Mouse (Mus musculus): ENCODE data around the gene Zfp143. TPM values are rescaled to one million over a fixed set of nuclear protein-coding genes. Genes with fewer than 3 reads are reported as not detected.
A peak's percentile ranks its signal among the peaks of the same experiment; 100 is the strongest.
"Not testable (repeated sequence)": the region's sequence is repeated elsewhere in the genome, so short reads cannot be mapped to it uniquely, and the experiment has no call there.

Zfp143 gene
- polyA plus RNA-seq, 1 experiment from 2014 or later = 21.6 TPM

DNA sequence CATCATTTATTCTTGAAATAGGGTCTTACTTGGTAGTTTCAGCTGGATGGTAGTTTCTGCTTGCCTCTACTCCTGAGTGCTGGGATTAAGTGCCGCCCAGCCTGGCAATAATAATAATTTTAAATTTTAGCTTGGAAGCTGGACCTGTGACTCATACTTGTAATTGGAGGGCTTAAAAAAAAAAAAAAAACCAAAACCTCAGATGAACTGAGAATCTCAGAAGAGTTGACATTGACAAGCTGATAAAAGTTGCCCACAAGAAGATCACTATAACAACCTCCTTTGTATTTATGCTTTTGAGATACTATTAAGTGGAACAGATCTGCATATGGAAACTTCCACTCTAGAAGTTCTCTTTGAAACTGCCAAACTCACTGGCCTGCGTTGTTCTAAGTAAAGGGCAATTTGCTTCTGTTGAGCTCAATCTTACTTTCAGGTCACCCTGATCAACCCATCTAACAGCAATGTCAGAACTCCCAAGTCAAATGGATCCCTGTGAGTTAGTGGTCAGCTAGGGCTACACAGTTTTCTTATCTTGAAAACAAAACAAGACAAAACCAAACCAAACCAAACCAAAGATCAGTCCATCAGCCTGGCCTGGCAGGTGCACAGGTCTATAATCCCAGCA is 59.3 kb downstream of the Zfp143 start:
- Histone ChIP-seq H3K27ac (no peak overlapping the region), H3K4me3 (replicated peaks) (no peak overlapping the region), H3K36me3 (no peaks in the 10 kb centered on the region), H3K4me1 (replicated peaks) (peaks cover 16% of the 10 kb centered on the region), H3K27me3 (no peaks in the 10 kb centered on the region), H3K9ac (replicated peaks) (no peak overlapping the region), H3K4me2 (no peak overlapping the region), H3K9me3 (no peaks in the 10 kb centered on the region)
- ATAC-seq (ENCODE audit: insufficient number of reproducible peaks, insufficient read depth, low FRiP score, low TSS enrichment, low read depth) = no peak
- 85% methylated on average over 2 of the region's 2 CpGs for WGBS

DNA sequence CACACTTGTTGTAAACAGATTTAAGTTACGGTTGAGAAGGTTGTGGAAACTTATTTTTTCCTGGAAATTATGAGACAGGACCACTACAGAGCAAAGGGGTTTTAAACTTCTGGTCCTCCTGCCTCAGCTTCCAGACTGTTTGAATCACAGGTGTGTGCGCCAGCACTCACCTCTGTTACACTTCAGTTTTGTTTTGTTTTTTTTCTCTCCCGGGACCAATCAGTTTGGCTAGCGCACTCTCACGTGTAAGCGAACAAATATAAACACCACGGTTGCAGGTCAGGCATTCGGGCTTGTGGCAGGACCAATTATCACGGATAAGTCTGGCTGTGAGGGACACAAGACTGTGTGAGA is 60.1 kb downstream of the Zfp143 start:
- peaks cover 1% of the 10 kb centered on the region; the same call in 1 of the 2 replicates for H3K36me3 ChIP-seq
- no peaks in the 10 kb centered on the region for H3K9me3 ChIP-seq
- peak overlapping the region; percentile 84 for H3K27ac ChIP-seq
- H3K4me2 ChIP-seq = peak overlapping the region; percentile 68
- under 1% methylated on average over 9 of the region's 9 CpGs for WGBS
- peaks cover 16% of the 10 kb centered on the region for H3K4me1 ChIP-seq (replicated peaks)
- H3K9ac ChIP-seq (replicated peaks) = peak overlapping the region; percentile 90
- no peaks in the 10 kb centered on the region for H3K27me3 ChIP-seq
- peak; percentile 8; the same call in 1 of the 2 replicates for ATAC-seq (ENCODE audit: insufficient number of reproducible peaks, insufficient read depth, low FRiP score, low TSS enrichment, low read depth)
- H3K4me3 ChIP-seq (replicated peaks) = peak overlapping the region; percentile 97

DNA sequence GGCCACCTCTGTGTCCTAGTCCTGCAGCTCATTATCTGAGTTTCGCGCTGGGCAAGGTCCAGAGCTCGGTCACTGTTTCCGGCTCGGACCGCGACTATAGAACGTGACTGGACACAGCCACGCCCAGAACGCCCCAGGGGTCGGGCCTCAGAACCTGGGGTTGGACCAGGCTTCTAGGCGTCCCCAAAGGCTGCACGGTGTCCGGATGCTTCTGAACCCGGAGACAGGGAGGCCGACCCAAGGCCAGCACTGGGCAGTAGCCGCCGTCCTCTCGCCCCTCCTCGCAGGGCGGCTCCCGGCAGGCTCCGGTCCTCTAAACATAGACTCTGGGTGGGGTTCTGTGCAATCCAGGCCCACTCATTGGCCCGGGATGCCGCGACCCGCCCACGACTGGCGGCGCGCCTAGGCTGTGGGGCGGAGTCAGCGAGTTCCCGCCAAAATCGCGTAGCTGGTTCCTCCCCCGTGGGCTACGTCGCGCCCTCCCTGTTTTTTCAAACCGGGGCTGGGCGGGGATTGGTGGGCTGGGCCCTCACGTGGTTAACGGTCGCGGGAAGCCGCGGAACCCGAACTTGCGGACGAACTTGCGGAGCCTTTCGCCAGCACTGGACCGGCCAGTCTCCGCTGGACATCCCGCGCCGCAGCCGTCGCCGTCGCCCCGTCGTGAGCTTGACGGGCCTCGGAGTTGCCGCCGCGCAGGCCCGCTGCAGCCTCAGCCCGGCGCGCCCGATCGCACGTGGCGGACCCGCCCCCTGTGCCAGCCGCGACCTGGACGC is 60.7 kb downstream of the Zfp143 start, which contains the start of gene Wee1:
TSS of gene Wee1 (plus strand) at position 531 of the 773 bp plus-strand sequence.
- Histone ChIP-seq H3K4me3 (replicated peaks) (peak within 1 kb of the TSS; percentile 97), H3K4me2 (peak within 1 kb of the TSS; percentile 68), H3K27ac (peak within 1 kb of the TSS; percentile 95), H3K36me3 (peaks cover 6% of the 10 kb centered on the region; the same call in 1 of the 2 replicates), H3K4me1 (replicated peaks) (peaks cover 16% of the 10 kb centered on the region), H3K9me3 (no peaks in the 10 kb centered on the region), H3K27me3 (no peaks in the 10 kb centered on the region), H3K9ac (replicated peaks) (peak within 1 kb of the TSS; percentile 90)
- WGBS = under 1% methylated on average over 81 of the region's 81 CpGs
- peak; percentile 98 for ATAC-seq (ENCODE audit: insufficient number of reproducible peaks, insufficient read depth, low FRiP score, low TSS enrichment, low read depth)

DNA sequence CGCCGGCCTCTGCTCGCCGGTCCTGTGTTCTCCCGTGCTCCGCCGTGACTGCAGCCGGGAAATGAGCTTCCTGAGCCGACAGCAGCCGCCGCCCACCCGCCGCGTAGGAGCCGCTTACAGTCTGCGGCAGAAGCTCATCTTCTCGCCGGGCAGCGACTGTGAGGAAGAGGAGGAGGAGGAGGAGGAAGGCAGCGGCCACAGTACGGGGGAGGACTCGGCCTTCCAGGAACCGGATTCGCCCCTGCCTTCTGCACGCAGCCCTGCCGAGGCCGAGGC is 61.2 kb downstream of the Zfp143 start:
- Histone ChIP-seq H3K27me3 (no peaks in the 10 kb centered on the region), H3K9ac (replicated peaks) (peak overlapping the region; percentile 90), H3K4me2 (peak overlapping the region; percentile 68), H3K36me3 (peaks cover 10% of the 10 kb centered on the region), H3K27ac (peak overlapping the region; percentile 95), H3K9me3 (no peaks in the 10 kb centered on the region), H3K4me3 (replicated peaks) (peak overlapping the region; percentile 97), H3K4me1 (replicated peaks) (peaks cover 16% of the 10 kb centered on the region)
- ATAC-seq (ENCODE audit: insufficient number of reproducible peaks, insufficient read depth, low FRiP score, low TSS enrichment, low read depth) = no peak; the same call in 1 of the 2 replicates
- under 1% methylated on average over 22 of the region's 27 CpGs for whole genome bisulfite sequencing

DNA sequence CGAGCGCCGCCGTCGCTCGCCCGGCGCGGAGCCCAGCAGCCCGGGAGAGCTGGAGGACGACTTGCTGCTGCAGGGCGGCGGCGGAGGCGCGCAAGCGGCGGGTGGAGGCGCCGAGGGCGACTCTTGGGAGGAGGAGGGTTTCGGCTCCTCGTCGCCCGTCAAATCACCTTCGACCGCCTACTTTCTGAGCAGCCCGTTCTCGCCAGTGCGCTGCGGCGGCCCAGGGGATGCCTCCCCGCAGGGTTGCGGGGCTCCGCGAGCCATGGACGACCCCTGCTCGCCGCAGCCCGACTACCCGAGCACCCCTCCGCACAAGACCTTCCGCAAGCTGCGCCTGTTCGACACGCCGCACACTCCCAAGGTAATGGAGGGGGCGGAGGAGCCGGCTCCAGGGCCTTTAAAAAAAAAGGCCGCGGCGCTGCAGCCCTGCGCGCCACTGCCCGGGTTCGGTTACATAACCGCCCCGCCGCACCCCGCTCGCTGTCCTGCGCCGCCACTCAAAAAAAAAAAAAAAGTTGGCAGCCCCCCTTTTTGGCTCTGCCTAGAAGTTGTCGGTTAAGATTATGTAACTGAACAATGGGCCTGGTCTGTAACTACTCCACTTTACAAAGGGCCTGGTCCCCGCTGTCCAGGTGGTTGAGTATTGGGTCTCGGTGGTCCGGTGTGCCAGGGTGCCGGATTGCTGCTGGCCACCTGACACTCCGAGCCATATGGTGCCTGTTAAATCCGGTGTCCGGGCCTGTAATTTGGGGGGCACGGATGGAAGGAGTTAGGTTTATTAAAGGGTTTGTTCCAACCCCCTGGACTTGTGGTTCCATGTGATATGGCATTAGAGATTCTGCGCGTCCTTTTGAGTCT is 61.8 kb downstream of the Zfp143 start:
- under 1% methylated on average over 74 of the region's 74 CpGs for WGBS
- no peaks in the 10 kb centered on the region for H3K27me3 ChIP-seq
- H3K4me3 ChIP-seq (replicated peaks) = peak overlapping the region; percentile 97
- no peaks in the 10 kb centered on the region for H3K9me3 ChIP-seq
- H3K36me3 ChIP-seq = peaks cover 16% of the 10 kb centered on the region
- peak overlapping the region; percentile 95 for H3K27ac ChIP-seq
- H3K4me2 ChIP-seq = peak overlapping the region; percentile 68
- peak overlapping the region; percentile 90 for H3K9ac ChIP-seq (replicated peaks)
- peaks cover 16% of the 10 kb centered on the region for H3K4me1 ChIP-seq (replicated peaks)
- ATAC-seq (ENCODE audit: insufficient number of reproducible peaks, insufficient read depth, low FRiP score, low TSS enrichment, low read depth) = peak; percentile 7; the same call in 1 of the 2 replicates

DNA sequence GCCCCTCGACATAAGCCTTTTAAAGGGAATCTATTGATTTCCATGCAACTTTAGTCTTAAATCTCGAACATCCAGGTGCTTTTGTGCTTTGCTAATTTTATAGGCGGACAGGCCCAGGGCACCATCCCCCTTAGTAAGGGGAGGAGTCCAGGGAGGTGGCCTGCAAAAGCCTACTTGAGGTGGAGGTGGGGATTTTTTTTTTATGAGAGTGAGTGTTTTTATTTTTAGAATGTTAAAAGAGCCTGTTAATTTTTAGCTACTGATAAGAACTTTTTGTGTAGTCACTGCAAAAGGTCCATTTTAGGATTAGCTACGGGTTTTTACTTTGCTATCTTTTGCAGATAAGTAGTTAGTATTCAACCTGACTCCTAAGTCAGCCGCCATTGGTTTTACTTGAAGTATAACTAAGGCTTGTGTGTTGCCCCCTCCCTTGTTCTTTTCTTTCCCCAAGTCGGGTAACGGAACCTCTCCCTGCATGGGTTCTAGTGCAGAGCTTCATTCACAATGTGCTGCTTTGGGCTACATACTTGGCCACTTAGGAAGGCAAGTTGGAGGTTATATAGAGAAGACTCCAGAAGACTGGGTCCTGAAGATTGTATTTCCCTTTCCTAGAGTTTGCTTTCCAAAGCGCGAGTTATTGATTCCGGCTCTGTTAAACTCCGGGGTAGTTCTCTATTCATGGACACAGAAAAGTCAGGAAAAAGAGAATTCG is 63.0 kb downstream of the Zfp143 start:
- H3K4me2 ChIP-seq = peak overlapping the region; percentile 68
- peak overlapping the region; percentile 97 for H3K4me3 ChIP-seq (replicated peaks)
- 63% methylated on average over 12 of the region's 12 CpGs for WGBS
- no peak overlapping the region for H3K27ac ChIP-seq
- H3K36me3 ChIP-seq = peaks cover 28% of the 10 kb centered on the region
- no peaks in the 10 kb centered on the region for H3K27me3 ChIP-seq
- H3K9ac ChIP-seq (replicated peaks) = no peak overlapping the region
- peaks cover 16% of the 10 kb centered on the region for H3K4me1 ChIP-seq (replicated peaks)
- H3K9me3 ChIP-seq = no peaks in the 10 kb centered on the region
- ATAC-seq (ENCODE audit: insufficient number of reproducible peaks, insufficient read depth, low FRiP score, low TSS enrichment, low read depth) = no peak

DNA sequence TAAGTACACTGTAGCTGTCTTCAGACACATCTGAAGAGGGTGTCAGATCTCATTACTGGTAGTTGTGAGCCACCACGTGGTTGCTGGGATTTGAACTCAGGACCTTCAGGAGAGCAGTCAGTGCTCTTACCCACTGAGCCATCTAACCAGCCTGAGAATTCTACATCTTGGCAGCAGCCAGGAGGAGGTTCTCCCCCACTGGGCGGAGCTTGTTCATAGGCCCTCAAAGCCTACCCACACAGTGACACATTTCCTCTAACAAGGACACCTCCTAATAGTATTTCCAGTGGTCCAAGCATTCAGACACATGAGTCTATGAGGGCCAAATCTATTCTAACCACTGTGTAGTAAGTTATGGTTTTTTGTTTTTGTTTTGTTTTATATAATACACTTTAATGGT is 67.5 kb downstream of the Zfp143 start:
- Histone ChIP-seq H3K9me3 (no peaks in the 10 kb centered on the region), H3K27ac (no peak overlapping the region), H3K9ac (replicated peaks) (no peak overlapping the region), H3K4me3 (replicated peaks) (no peak overlapping the region), H3K27me3 (no peaks in the 10 kb centered on the region), H3K4me1 (replicated peaks) (peaks cover 15% of the 10 kb centered on the region), H3K36me3 (peaks cover 71% of the 10 kb centered on the region), H3K4me2 (no peak overlapping the region)
- no peak for ATAC-seq (ENCODE audit: insufficient number of reproducible peaks, insufficient read depth, low FRiP score, low TSS enrichment, low read depth)
- 89% methylated on average over 2 of the region's 2 CpGs for WGBS

DNA sequence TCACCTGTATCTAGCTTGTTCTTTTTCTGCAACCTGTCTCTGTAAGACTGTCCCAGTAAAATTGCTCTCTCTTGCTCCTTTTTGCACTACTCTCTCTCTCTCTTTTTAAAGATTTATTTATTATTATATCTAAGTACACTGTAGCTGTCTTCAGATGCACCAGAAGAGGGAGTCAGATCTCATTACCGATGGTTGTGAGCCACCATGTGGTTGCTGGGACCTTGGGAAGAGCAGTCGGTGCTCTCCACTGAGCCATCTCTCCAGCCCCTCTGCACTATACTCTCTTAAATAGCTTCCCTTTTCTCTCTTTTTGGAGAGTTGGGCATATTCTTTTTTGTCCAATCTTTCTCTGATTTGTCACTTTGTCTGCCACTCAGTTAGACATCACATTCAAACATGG is 71.3 kb downstream of the Zfp143 start:
- peaks cover 98% of the 10 kb centered on the region for H3K36me3 ChIP-seq
- not testable (repeated sequence) for ATAC-seq (ENCODE audit: insufficient number of reproducible peaks, insufficient read depth, low FRiP score, low TSS enrichment, low read depth); H3K4me3 ChIP-seq (replicated peaks); H3K4me1 ChIP-seq (replicated peaks); H3K27ac ChIP-seq; H3K27me3 ChIP-seq; H3K9me3 ChIP-seq; H3K9ac ChIP-seq (replicated peaks); H3K4me2 ChIP-seq
- 88% methylated on average over 2 of the region's 2 CpGs for WGBS

DNA sequence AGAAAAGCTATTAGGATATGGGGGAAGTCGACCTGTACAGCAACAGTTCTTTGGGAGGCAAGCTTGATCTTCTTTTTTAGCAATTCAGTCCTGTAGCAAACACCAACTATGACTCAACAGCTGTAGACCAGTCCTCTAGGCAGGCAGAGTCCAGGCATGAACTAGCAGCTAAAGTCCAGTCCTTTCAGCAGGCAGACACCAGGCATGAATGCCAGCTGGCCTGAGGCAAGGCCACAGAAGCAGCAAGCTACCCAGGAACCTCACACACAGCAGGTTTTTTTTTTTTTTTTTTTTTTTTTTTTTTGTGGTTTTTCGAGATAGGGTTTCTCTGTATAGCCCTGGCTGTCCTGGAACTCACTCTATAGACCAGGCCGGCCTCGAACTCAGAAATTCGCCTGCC is 73.0 kb downstream of the Zfp143 start:
- Histone ChIP-seq H3K4me2 (no peak overlapping the region), H3K4me3 (replicated peaks) (no peak overlapping the region), H3K9me3 (no peaks in the 10 kb centered on the region), H3K9ac (replicated peaks) (no peak overlapping the region), H3K36me3 (peaks cover 97% of the 10 kb centered on the region), H3K27me3 (no peaks in the 10 kb centered on the region), H3K4me1 (replicated peaks) (no peaks in the 10 kb centered on the region), H3K27ac (no peak overlapping the region)
- 91% methylated on average over 5 of the region's 5 CpGs for WGBS
- ATAC-seq (ENCODE audit: insufficient number of reproducible peaks, insufficient read depth, low FRiP score, low TSS enrichment, low read depth) = no peak

DNA sequence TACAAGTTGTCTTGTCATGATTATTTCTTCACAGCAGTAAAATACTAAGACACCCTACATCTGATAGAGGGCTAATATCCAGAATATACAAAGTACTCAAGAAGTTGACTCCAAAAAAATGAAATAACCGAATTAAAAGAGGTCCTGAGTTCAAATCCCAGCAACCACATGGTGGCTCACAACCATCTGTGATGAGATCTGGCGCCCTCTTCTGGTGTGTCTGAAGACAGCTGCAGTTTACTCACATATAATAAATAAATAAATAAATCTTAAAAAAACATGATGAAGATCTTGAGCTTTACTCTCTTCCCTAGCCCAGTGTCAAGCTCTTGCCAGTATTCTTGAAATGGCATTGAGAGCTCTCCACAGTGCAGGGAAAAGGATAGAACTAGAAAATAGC is 77.5 kb downstream of the Zfp143 start:
- H3K9ac ChIP-seq (replicated peaks) = no peak overlapping the region
- peaks cover 99% of the 10 kb centered on the region for H3K36me3 ChIP-seq
- ATAC-seq (ENCODE audit: insufficient number of reproducible peaks, insufficient read depth, low FRiP score, low TSS enrichment, low read depth) = no peak
- no peaks in the 10 kb centered on the region for H3K9me3 ChIP-seq
- no peaks in the 10 kb centered on the region for H3K4me1 ChIP-seq (replicated peaks)
- H3K4me3 ChIP-seq (replicated peaks) = no peak overlapping the region
- H3K27ac ChIP-seq = no peak overlapping the region
- no peaks in the 10 kb centered on the region for H3K27me3 ChIP-seq
- H3K4me2 ChIP-seq = no peak overlapping the region
- WGBS = 82% methylated on average over 2 of the region's 2 CpGs

DNA sequence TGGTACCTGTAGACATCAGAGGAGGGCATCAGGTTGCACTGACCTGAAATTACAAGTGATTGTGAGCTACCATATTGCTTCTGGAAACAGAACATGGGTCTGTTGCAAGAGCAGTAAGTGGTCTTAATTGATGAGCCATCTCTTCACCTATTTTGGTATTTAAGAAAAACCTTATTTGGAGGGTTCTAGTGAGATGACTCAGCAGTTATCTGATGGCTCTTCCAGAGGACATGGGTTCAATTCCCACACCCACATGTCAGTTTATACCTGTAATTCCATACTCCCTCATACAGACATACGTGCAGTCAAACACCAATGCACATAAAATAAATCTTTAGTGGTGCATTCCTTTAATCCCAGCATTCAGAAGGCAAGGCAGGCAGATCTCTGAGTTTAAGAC is 82.8 kb downstream of the Zfp143 start:
- 90% methylated on average over 1 of the region's 1 CpGs for WGBS
- Histone ChIP-seq H3K4me2 (no peak overlapping the region), H3K4me3 (replicated peaks) (no peak overlapping the region), H3K4me1 (replicated peaks) (no peaks in the 10 kb centered on the region), H3K27me3 (no peaks in the 10 kb centered on the region), H3K27ac (no peak overlapping the region), H3K36me3 (peaks cover 70% of the 10 kb centered on the region), H3K9me3 (no peaks in the 10 kb centered on the region), H3K9ac (replicated peaks) (no peak overlapping the region)
- no peak for ATAC-seq (ENCODE audit: insufficient number of reproducible peaks, insufficient read depth, low FRiP score, low TSS enrichment, low read depth)

Measured in limb, embryonic 12.5 days (tissue).